Mouse (Mus musculus) stomach, postnatal 0 days (tissue): ENCODE results near the gene Gins3.

Experiments
- CTCF ChIP-seq: IDR thresholded peaks from 2 replicates; pipeline ENCODE4 v1.5.1; 2016; ENCODE audit warnings: antibody characterized with exemption, low read depth, mild to moderate bottlenecking, moderate library complexity
- EP300 ChIP-seq: optimal IDR thresholded peaks from 2 replicates; pipeline ENCODE3; 2016; ENCODE audit warnings: antibody characterized with exemption

- TF ChIP-seq CTCF (no peak), EP300 (no peak)
Observed at GRCm38 (mm10) chr8:95663599-95663949, 30.3 kb downstream of the Gins3 start.
